Comparison of ENCODE assay signal across 9 mouse cellular contexts in genomic region chr12:79625699-79626554, GRCm38 (mm10).
A peak's percentile ranks its signal among the peaks of the same experiment; 100 is the strongest.
DNase-seq lines count a peak whose midpoint lies in the region; ATAC-seq and TF ChIP-seq lines count a peak whose summit lies in the region.
"Had no signal": no experiment of that assay in that cellular context is flagged by ENCODE, and none has a peak within 500 bp of the region (broad histone marks: within the 10 kb centered on the region; RNA-seq: fewer than 3 reads in every experiment).

No protein-coding gene starts in this region.

- H3K27ac ChIP-seq in midbrain, embryonic 10.5 days (replicated peaks) = peak overlapping the region; percentile 81
- no peak overlapping the region for H3K27ac ChIP-seq in midbrain, postnatal 0 days (ENCODE audit: low read depth, low read length)
- H3K27ac ChIP-seq in hindbrain, embryonic 16.5 days (ENCODE audit: low read depth, low read length) = 0 out of 2 replicates have a peak overlapping the region, but pooled peaks have one; percentile 23
- H3K27ac ChIP-seq in midbrain, embryonic 14.5 days (replicated peaks; ENCODE audit: low read depth, low read length) = peak overlapping the region; percentile 32; the same call in 1 of the 2 replicates

- H3K9ac ChIP-seq in midbrain, postnatal 0 days (replicated peaks; ENCODE audit: low read length, poor library complexity, severe bottlenecking) = no peak overlapping the region
- H3K9ac ChIP-seq in hindbrain, embryonic 16.5 days (ENCODE audit: low read depth, low read length) = no peak overlapping the region; the same call in 1 of the 2 replicates
- H3K9ac ChIP-seq in midbrain, embryonic 14.5 days (replicated peaks; ENCODE audit: low read length) = no peak overlapping the region

- no peaks in the 10 kb centered on the region for H3K9me3 ChIP-seq in midbrain, embryonic 10.5 days (replicated peaks)
- no peaks in the 10 kb centered on the region for H3K9me3 ChIP-seq in midbrain, postnatal 0 days (ENCODE audit: low read length)
- H3K9me3 ChIP-seq in hindbrain, embryonic 16.5 days (ENCODE audit: control insufficient read depth, low read length) = no peaks in the 10 kb centered on the region
- no peaks in the 10 kb centered on the region for H3K9me3 ChIP-seq in midbrain, embryonic 14.5 days (ENCODE audit: control insufficient read depth, low read length)

- 13% methylated on average over 7 of the region's 7 CpGs for WGBS in midbrain, embryonic 10.5 days
- WGBS in midbrain, postnatal 0 days = 19% methylated on average over 7 of the region's 7 CpGs
- 20% methylated on average over 7 of the region's 7 CpGs for WGBS in hindbrain, embryonic 16.5 days
- whole genome bisulfite sequencing in midbrain, embryonic 14.5 days = 3% methylated on average over 7 of the region's 7 CpGs

- no peak overlapping the region for H3K4me2 ChIP-seq in midbrain, postnatal 0 days (ENCODE audit: low read depth, low read length, poor library complexity, severe bottlenecking)
- H3K4me2 ChIP-seq in hindbrain, embryonic 16.5 days (ENCODE audit: low read length) = no peak overlapping the region
- no peak overlapping the region for H3K4me2 ChIP-seq in midbrain, embryonic 14.5 days (ENCODE audit: low read length)

- no peaks in the 10 kb centered on the region for H3K27me3 ChIP-seq in midbrain, embryonic 10.5 days (ENCODE audit: low read depth, poor library complexity, severe bottlenecking)
- no peaks in the 10 kb centered on the region for H3K27me3 ChIP-seq in midbrain, postnatal 0 days (ENCODE audit: insufficient read depth, low read length)
- H3K27me3 ChIP-seq in hindbrain, embryonic 16.5 days (replicated peaks; ENCODE audit: control insufficient read depth, insufficient read depth, low read length) = no peaks in the 10 kb centered on the region
- H3K27me3 ChIP-seq in midbrain, embryonic 14.5 days (ENCODE audit: control insufficient read depth, insufficient read depth, low read length) = no peaks in the 10 kb centered on the region

- H3K4me1 ChIP-seq in midbrain, embryonic 10.5 days = peaks cover 67% of the 10 kb centered on the region
- H3K4me1 ChIP-seq in midbrain, postnatal 0 days (ENCODE audit: insufficient read depth, low read length) = no peaks in the 10 kb centered on the region
- H3K4me1 ChIP-seq in hindbrain, embryonic 16.5 days (ENCODE audit: control insufficient read depth, insufficient read depth, low read depth, low read length) = no peaks in the 10 kb centered on the region; the same call in none of the 2 replicates
- H3K4me1 ChIP-seq in midbrain, embryonic 14.5 days (ENCODE audit: control insufficient read depth, insufficient read depth, low read length) = peaks cover 15% of the 10 kb centered on the region

- no peak for DNase-seq in midbrain, embryonic 10.5 days (ENCODE audit: low spot score)
- no peak for DNase-seq in midbrain, postnatal 0 days (ENCODE audit: low spot score)
- DNase-seq in brain, embryonic 14.5 days (ENCODE audit: low read depth) = peak; percentile 72
- DNase-seq in midbrain, embryonic 14.5 days = peak; percentile 61
- DNase-seq in urinary bladder, adult 18-20 months (ENCODE audit: low spot score in 2 of 2) = no peak
- DNase-seq in spleen, adult 12 weeks (ENCODE audit: low spot score) = no peak
- DNase-seq in cerebellum, postnatal 36 days = no peak

- no peak for TF ChIP-seq POLR2A in brain, embryonic 14.5 days (IDR thresholded peaks at IDR 0.05; ENCODE audit: borderline replicate concordance, extremely low read depth, insufficient read depth, insufficient read length, poor library complexity, severe bottlenecking)

- ATAC-seq in midbrain, postnatal 0 days (ENCODE audit: low FRiP score) = no peak
- no peak for ATAC-seq in hindbrain, embryonic 16.5 days
- ATAC-seq in midbrain, embryonic 14.5 days (ENCODE audit: low FRiP score, low TSS enrichment) = no peak

- no peaks in the 10 kb centered on the region for H3K36me3 ChIP-seq in midbrain, embryonic 10.5 days
- H3K36me3 ChIP-seq in midbrain, postnatal 0 days (ENCODE audit: insufficient read depth, low read length) = no peaks in the 10 kb centered on the region
- H3K36me3 ChIP-seq in hindbrain, embryonic 16.5 days (ENCODE audit: control insufficient read depth, insufficient read depth, low read length) = no peaks in the 10 kb centered on the region
- H3K36me3 ChIP-seq in midbrain, embryonic 14.5 days (ENCODE audit: control insufficient read depth, insufficient read depth, low read length) = no peaks in the 10 kb centered on the region

- H3K4me3 ChIP-seq in midbrain, embryonic 10.5 days = no peak overlapping the region
- no peak overlapping the region for H3K4me3 ChIP-seq in midbrain, postnatal 0 days (ENCODE audit: low read depth, low read length)
- no peak overlapping the region for H3K4me3 ChIP-seq in hindbrain, embryonic 16.5 days (ENCODE audit: low read length)
- no peak overlapping the region for H3K4me3 ChIP-seq in midbrain, embryonic 14.5 days (replicated peaks; ENCODE audit: low read depth, low read length)
- H3K4me3 ChIP-seq: erythroblast, embryonic 14.5 days had no signal

- no peak for TF ChIP-seq CTCF in midbrain, postnatal 0 days (IDR thresholded peaks at IDR 0.05)
- no peak for TF ChIP-seq CTCF in brain, embryonic 14.5 days (IDR thresholded peaks at IDR 0.05; ENCODE audit: borderline replicate concordance, extremely low read depth, insufficient read depth, insufficient read length)

Comparison
In these comparisons a context has a peak if more than half of its experiments do, and no peak if none do; other contexts are left out.
1. DNase-seq: peak in brain, embryonic 14.5 days (single experiment) and midbrain, embryonic 14.5 days (single experiment); none in midbrain, embryonic 10.5 days (single experiment), midbrain, postnatal 0 days (single experiment), urinary bladder, adult 18-20 months (0 of 2), spleen, adult 12 weeks (single experiment) and cerebellum, postnatal 36 days (0 of 2).